Mouse (Mus musculus) heart, embryonic 15.5 days (tissue): ENCODE measurements around the gene Bfar. TPM values are rescaled to one million over a fixed set of nuclear protein-coding genes. Genes with fewer than 3 reads are reported as not detected.
A peak's percentile ranks its signal among the peaks of the same experiment; 100 is the strongest.
"Not testable (repeated sequence)": the region's sequence is repeated elsewhere in the genome, so short reads cannot be mapped to it uniquely, and the experiment has no call there.

Experiments used
- ATAC-seq: fragments of 200-750 bp; cut with Nextera tagmentation; replicated peaks from 2 replicates; pipeline ENCODE4 v1.8.0; 2017; ENCODE audit warnings: low read depth, moderate TSS enrichment; ENCODE audit not compliant: insufficient number of reproducible peaks, insufficient read depth, low FRiP score
- H3K27ac ChIP-seq: fragments of 300-500 bp; sonication (generic); 2 replicates; pipeline ENCODE4 v1.5.1; 2015; ENCODE audit warnings: mild to moderate bottlenecking, inconsistent platforms
- H3K27me3 ChIP-seq: fragments of 300-500 bp; sonication (generic); 2 replicates; pipeline ENCODE4 v1.6.1; 2015; ENCODE audit warnings: inconsistent platforms
- H3K36me3 ChIP-seq: fragments of 300-500 bp; sonication (generic); 2 replicates; pipeline ENCODE4 v1.6.1; 2015; ENCODE audit warnings: mild to moderate bottlenecking, inconsistent platforms
- H3K4me1 ChIP-seq: fragments of 300-500 bp; sonication (generic); replicated peaks from 2 replicates; pipeline ENCODE4 v1.6.1; 2015; ENCODE audit warnings: inconsistent platforms
- H3K4me2 ChIP-seq: fragments of 300-500 bp; sonication (generic); 2 replicates; pipeline ENCODE4 v1.6.1; 2015; ENCODE audit warnings: inconsistent platforms, mild to moderate bottlenecking, moderate library complexity
- H3K4me3 ChIP-seq: fragments of 300-500 bp; sonication (generic); 2 replicates; pipeline ENCODE4 v1.5.1; 2015; ENCODE audit warnings: mild to moderate bottlenecking, inconsistent platforms
- H3K9ac ChIP-seq: fragments of 300-500 bp; sonication (generic); 2 replicates; pipeline ENCODE4 v1.6.1; 2015; ENCODE audit warnings: mild to moderate bottlenecking, inconsistent platforms
- H3K9me3 ChIP-seq: fragments of 300-500 bp; sonication (generic); replicated peaks from 2 replicates; pipeline ENCODE4 v1.6.1; 2016; ENCODE audit warnings: inconsistent platforms
- WGBS: fragments of 180-500 bp; shearing (Covaris S2); methylation state at CpG from one replicate; pipeline ENCODE4 v1.1.7; 2015; ENCODE audit warnings: mixed read lengths; 5-methylcytosine and 5-hydroxymethylcytosine counted together
- polyA plus RNA-seq: library from polyadenylated mRNA; unstranded; fragments of >200 nt; fragmentation: Nextera tagmentation; extraction: Ambion mirVana; gene quantifications from 2 replicates; pipeline ENCODE4 v1.2.1, GENCODE M21; 2015

The Bfar gene
- polyA plus RNA-seq, 1 experiment from 2014 or later, result 33.8 TPM

GRCm38 (mm10) chr16:13669282-13669681 is 2.4 kb upstream of the Bfar start:
- WGBS, result 83% methylated on average over 1 of the region's 1 CpGs
- Histone ChIP-seq H3K9ac (no peak overlapping the region), H3K27me3 (no peaks in the 10 kb centered on the region), H3K27ac (no peak overlapping the region), H3K9me3 (no peaks in the 10 kb centered on the region), H3K4me1 (peaks cover 24% of the 10 kb centered on the region), H3K4me3 (no peak overlapping the region), H3K4me2 (no peak overlapping the region), H3K36me3 (peaks cover 14% of the 10 kb centered on the region; the same call in 1 of the 2 replicates)
- ATAC-seq, result no peak

GRCm38 (mm10) chr16:13670896-13671295 is 762 bp upstream of the Bfar start:
- ATAC-seq, H3K9ac ChIP-seq, H3K27ac ChIP-seq, H3K9me3 ChIP-seq, H3K36me3 ChIP-seq, H3K27me3 ChIP-seq: not testable (repeated sequence)
- peak overlapping the region; percentile 65 for H3K4me2 ChIP-seq
- 64% methylated on average over 5 of the region's 5 CpGs for WGBS
- peaks cover 24% of the 10 kb centered on the region for H3K4me1 ChIP-seq
- peak overlapping the region; percentile 95; the same call in 1 of the 2 replicates for H3K4me3 ChIP-seq

GRCm38 (mm10) chr16:13672386-13672898 is 784 bp downstream of the Bfar start:
- peak overlapping the region; percentile 89 for H3K27ac ChIP-seq
- peak overlapping the region; percentile 96 for H3K9ac ChIP-seq
- H3K27me3 ChIP-seq, result no peaks in the 10 kb centered on the region
- H3K9me3 ChIP-seq, result no peaks in the 10 kb centered on the region
- peak overlapping the region; percentile 65 for H3K4me2 ChIP-seq
- H3K4me1 ChIP-seq, result peaks cover 17% of the 10 kb centered on the region
- peaks cover 9% of the 10 kb centered on the region for H3K36me3 ChIP-seq
- 3% methylated on average over 20 of the region's 20 CpGs for WGBS
- ATAC-seq, result peak; percentile 41; the same call in 1 of the 2 replicates
- H3K4me3 ChIP-seq, result peak overlapping the region; percentile 95

- WGBS, result 79% methylated on average over 5 of the region's 5 CpGs
- ATAC-seq, result no peak
- Histone ChIP-seq H3K27me3 (no peaks in the 10 kb centered on the region), H3K4me3 (peak overlapping the region; percentile 95), H3K36me3 (peaks cover 15% of the 10 kb centered on the region), H3K4me1 (peaks cover 16% of the 10 kb centered on the region), H3K9ac (no peak overlapping the region), H3K4me2 (peak overlapping the region; percentile 65), H3K27ac (no peak overlapping the region), H3K9me3 (no peaks in the 10 kb centered on the region)
These were observed 1.5 kb downstream of the Bfar start for GRCm38 (mm10) chr16:13673114-13673513.

GRCm38 (mm10) chr16:13674511-13674910 is 2.9 kb downstream of the Bfar start:
- peaks cover 23% of the 10 kb centered on the region for H3K36me3 ChIP-seq
- H3K9me3 ChIP-seq, result no peaks in the 10 kb centered on the region
- H3K9ac ChIP-seq, result no peak overlapping the region
- H3K27me3 ChIP-seq, result no peaks in the 10 kb centered on the region
- H3K4me2 ChIP-seq, result no peak overlapping the region
- peaks cover 8% of the 10 kb centered on the region for H3K4me1 ChIP-seq
- 80% methylated on average over 3 of the region's 3 CpGs for WGBS
- no peak for ATAC-seq
- no peak overlapping the region for H3K27ac ChIP-seq
- no peak overlapping the region for H3K4me3 ChIP-seq

GRCm38 (mm10) chr16:13678601-13679319 is 7.1 kb downstream of the Bfar start:
- Histone ChIP-seq H3K4me2 (no peak overlapping the region), H3K27ac (no peak overlapping the region), H3K9me3 (no peaks in the 10 kb centered on the region), H3K27me3 (no peaks in the 10 kb centered on the region), H3K9ac (no peak overlapping the region), H3K4me3 (no peak overlapping the region), H3K36me3 (peaks cover 23% of the 10 kb centered on the region), H3K4me1 (no peaks in the 10 kb centered on the region)
- no peak for ATAC-seq
- 83% methylated on average over 3 of the region's 3 CpGs for WGBS

- Histone ChIP-seq H3K4me3 (no peak overlapping the region), H3K9me3 (no peaks in the 10 kb centered on the region), H3K4me1 (no peaks in the 10 kb centered on the region), H3K9ac (no peak overlapping the region), H3K27me3 (no peaks in the 10 kb centered on the region), H3K4me2 (no peak overlapping the region), H3K36me3 (peaks cover 63% of the 10 kb centered on the region), H3K27ac (no peak overlapping the region)
- ATAC-seq, result no peak
- WGBS, result 91% methylated on average over 7 of the region's 7 CpGs
These were observed 27.3 kb downstream of the Bfar start for GRCm38 (mm10) chr16:13698998-13699397.

- Histone ChIP-seq H3K4me3 (no peak overlapping the region), H3K9me3 (no peaks in the 10 kb centered on the region), H3K4me1 (no peaks in the 10 kb centered on the region), H3K9ac (no peak overlapping the region), H3K27ac (no peak overlapping the region), H3K4me2 (no peak overlapping the region), H3K27me3 (no peaks in the 10 kb centered on the region), H3K36me3 (peaks cover 55% of the 10 kb centered on the region)
- no peak for ATAC-seq
- 92% methylated on average over 7 of the region's 7 CpGs for WGBS
These were observed 30.5 kb downstream of the Bfar start for GRCm38 (mm10) chr16:13702184-13702583.

- H3K4me3 ChIP-seq, result no peak overlapping the region
- H3K27ac ChIP-seq, result no peak overlapping the region
- no peak overlapping the region for H3K9ac ChIP-seq
- 95% methylated on average over 10 of the region's 10 CpGs for WGBS
- H3K4me2 ChIP-seq, result no peak overlapping the region
- peaks cover 30% of the 10 kb centered on the region for H3K36me3 ChIP-seq
- H3K9me3 ChIP-seq, result no peaks in the 10 kb centered on the region
- no peaks in the 10 kb centered on the region for H3K4me1 ChIP-seq
- ATAC-seq, result no peak
- no peaks in the 10 kb centered on the region for H3K27me3 ChIP-seq
These were observed 33.0 kb downstream of the Bfar start for GRCm38 (mm10) chr16:13704676-13705075.

GRCm38 (mm10) chr16:13714910-13715309 is 43.3 kb downstream of the Bfar start:
- no peaks in the 10 kb centered on the region for H3K4me1 ChIP-seq
- H3K4me2 ChIP-seq, result no peak overlapping the region
- 80% methylated on average over 3 of the region's 3 CpGs for WGBS
- no peaks in the 10 kb centered on the region for H3K27me3 ChIP-seq
- ATAC-seq, result no peak
- no peak overlapping the region for H3K4me3 ChIP-seq
- H3K36me3 ChIP-seq, result no peaks in the 10 kb centered on the region
- no peaks in the 10 kb centered on the region for H3K9me3 ChIP-seq
- no peak overlapping the region for H3K9ac ChIP-seq
- H3K27ac ChIP-seq, result no peak overlapping the region

- Histone ChIP-seq H3K9ac (no peak overlapping the region), H3K4me2 (no peak overlapping the region), H3K4me1 (no peaks in the 10 kb centered on the region), H3K27me3 (no peaks in the 10 kb centered on the region), H3K27ac (no peak overlapping the region), H3K4me3 (no peak overlapping the region), H3K9me3 (no peaks in the 10 kb centered on the region), H3K36me3 (no peaks in the 10 kb centered on the region)
- WGBS, result 75% methylated on average over 2 of the region's 2 CpGs
- ATAC-seq, result no peak
These were observed 45.3 kb downstream of the Bfar start for GRCm38 (mm10) chr16:13716821-13717553.
